Mouse (Mus musculus): ENCODE measurements around the gene Rasl11b. TPM values are rescaled to one million over a fixed set of nuclear protein-coding genes. Genes with fewer than 3 reads are reported as not detected.

Gene Rasl11b
- polyA plus RNA-seq, 1 experiment from 2014 or later, result 96.5 TPM

DNA sequence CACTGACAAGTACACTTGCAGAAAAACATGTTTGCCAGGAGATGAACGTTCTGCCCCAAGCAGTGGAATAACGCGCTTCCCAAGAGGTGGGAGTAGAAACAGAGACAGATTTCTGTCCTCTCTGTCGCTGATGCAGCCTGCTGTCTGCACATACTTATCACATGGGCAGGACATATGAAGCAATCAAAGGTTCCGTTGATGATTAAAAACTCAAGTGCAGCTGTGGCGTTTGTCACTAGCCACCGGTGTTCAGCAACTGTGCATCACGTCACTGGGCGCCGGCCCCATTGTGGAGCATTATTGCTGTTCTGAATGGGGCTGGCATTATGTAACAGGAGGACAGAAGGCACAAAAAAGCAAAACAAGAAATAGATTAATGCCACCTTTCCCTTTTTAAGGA lies 12.0 kb upstream of the Rasl11b start:
- no peak overlapping the region for H3K4me2 ChIP-seq (ENCODE audit: low read length)
- no peaks in the 10 kb centered on the region for H3K9me3 ChIP-seq (replicated peaks; ENCODE audit: low read length)
- H3K27ac ChIP-seq, result no peak overlapping the region
- 63% methylated on average over 10 of the region's 10 CpGs for WGBS
- H3K27me3 ChIP-seq (ENCODE audit: insufficient read depth, low read length), result no peaks in the 10 kb centered on the region
- H3K9ac ChIP-seq (ENCODE audit: low read depth, low read length), result no peak overlapping the region
- no peak overlapping the region for H3K4me3 ChIP-seq (replicated peaks; ENCODE audit: low read depth, low read length)
- ATAC-seq (replicated peaks; ENCODE audit: low FRiP score, low read depth) (no peak), DNase-seq (ENCODE audit: low spot score) (no peak)
- no peaks in the 10 kb centered on the region for H3K4me1 ChIP-seq (replicated peaks; ENCODE audit: insufficient read depth, low read length)
- no peaks in the 10 kb centered on the region for H3K36me3 ChIP-seq (ENCODE audit: insufficient read depth, low read length)
- TF ChIP-seq CTCF (IDR thresholded peaks at IDR 0.05; ENCODE audit: low read depth), result no peak

DNA sequence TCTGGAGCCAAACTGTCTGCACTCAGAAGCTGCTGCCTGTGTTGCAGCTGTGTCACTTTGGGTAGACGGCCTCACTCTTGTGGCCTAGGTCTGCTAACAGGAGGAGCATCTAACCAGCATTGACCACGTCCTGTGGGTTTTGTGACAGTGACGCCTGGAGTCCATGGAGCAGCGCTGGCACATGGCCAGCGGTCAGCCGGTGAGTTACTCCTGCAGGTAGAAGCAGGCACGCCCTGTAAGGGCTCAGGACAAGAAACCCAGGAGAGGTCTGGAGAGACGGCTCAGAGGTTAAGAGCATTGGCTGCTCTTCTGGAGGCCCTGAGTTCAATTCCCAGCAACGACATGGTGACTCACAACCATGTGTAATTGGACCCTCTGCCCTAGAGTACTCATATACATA lies 10.5 kb upstream of the Rasl11b start:
- H3K9ac ChIP-seq (ENCODE audit: low read depth, low read length), result no peak overlapping the region
- H3K27me3 ChIP-seq (ENCODE audit: insufficient read depth, low read length), result no peaks in the 10 kb centered on the region
- H3K4me2 ChIP-seq (ENCODE audit: low read length), result no peak overlapping the region
- H3K36me3 ChIP-seq (ENCODE audit: insufficient read depth, low read length), result no peaks in the 10 kb centered on the region
- ATAC-seq (replicated peaks; ENCODE audit: low FRiP score, low read depth), result no peak
- H3K4me3 ChIP-seq (replicated peaks; ENCODE audit: low read depth, low read length), result no peak overlapping the region
- H3K9me3 ChIP-seq (replicated peaks; ENCODE audit: low read length), result no peaks in the 10 kb centered on the region
- TF ChIP-seq CTCF (IDR thresholded peaks at IDR 0.05; ENCODE audit: low read depth), result no peak
- DNase-seq (ENCODE audit: low spot score), result no peak
- no peaks in the 10 kb centered on the region for H3K4me1 ChIP-seq (replicated peaks; ENCODE audit: insufficient read depth, low read length)
- WGBS, result 58% methylated on average over 9 of the region's 9 CpGs
- no peak overlapping the region for H3K27ac ChIP-seq

DNA sequence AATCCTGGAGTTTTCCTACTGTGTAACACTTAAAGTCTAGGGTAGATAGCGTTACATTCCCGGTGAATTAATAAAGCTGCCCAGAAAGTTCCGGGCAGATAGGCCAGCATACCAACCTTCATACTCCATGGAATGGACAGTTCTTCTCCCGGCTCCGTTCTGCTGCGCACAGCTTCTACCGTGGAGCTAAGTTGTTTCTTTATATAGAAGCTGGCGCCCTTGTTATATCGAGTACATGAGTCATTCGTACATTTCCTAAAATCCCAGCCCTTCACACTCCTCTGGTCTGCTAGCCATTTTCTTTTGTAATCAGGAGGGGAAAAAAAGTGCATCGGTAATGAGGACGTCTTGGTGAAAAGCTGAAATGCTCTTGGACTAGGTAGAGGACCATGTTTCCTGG lies 7.0 kb upstream of the Rasl11b start:
- Histone ChIP-seq H3K9me3 (replicated peaks; ENCODE audit: low read length) (no peaks in the 10 kb centered on the region), H3K27ac (no peak overlapping the region), H3K9ac (ENCODE audit: low read depth, low read length) (no peak overlapping the region), H3K4me3 (replicated peaks; ENCODE audit: low read depth, low read length) (no peak overlapping the region), H3K4me1 (replicated peaks; ENCODE audit: insufficient read depth, low read length) (no peaks in the 10 kb centered on the region), H3K27me3 (ENCODE audit: insufficient read depth, low read length) (no peaks in the 10 kb centered on the region), H3K4me2 (ENCODE audit: low read length) (no peak overlapping the region), H3K36me3 (ENCODE audit: insufficient read depth, low read length) (no peaks in the 10 kb centered on the region)
- DNase-seq (ENCODE audit: low spot score), result no peak
- whole genome bisulfite sequencing, result 87% methylated on average over 12 of the region's 12 CpGs
- ATAC-seq (replicated peaks; ENCODE audit: low FRiP score, low read depth), result no peak
- TF ChIP-seq CTCF (IDR thresholded peaks at IDR 0.05; ENCODE audit: low read depth), result no peak

DNA sequence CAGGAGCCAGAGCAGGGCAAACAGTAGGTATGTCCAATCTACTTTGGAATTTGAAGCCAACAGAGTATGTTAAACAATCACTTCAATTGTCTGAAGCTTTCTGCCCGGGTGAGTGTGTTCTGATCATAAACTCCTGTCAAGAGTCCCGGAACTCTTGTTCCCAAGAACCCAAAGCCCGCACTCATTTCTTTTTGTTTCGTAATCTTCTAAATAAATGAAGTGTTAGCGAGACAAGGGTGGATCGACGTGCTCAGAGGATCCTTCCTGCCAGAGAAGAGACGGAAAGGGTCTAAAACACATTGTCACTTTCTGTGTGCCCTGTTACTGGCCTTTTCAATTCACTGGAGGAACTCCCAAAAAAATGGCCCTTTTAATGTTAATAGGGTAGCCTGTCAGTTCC lies 6.2 kb upstream of the Rasl11b start:
- peaks cover 3% of the 10 kb centered on the region; the same call in 1 of the 2 replicates for H3K4me1 ChIP-seq (replicated peaks; ENCODE audit: insufficient read depth, low read length)
- ATAC-seq (replicated peaks; ENCODE audit: low FRiP score, low read depth) (no peak), DNase-seq (ENCODE audit: low spot score) (no peak)
- 84% methylated on average over 8 of the region's 8 CpGs for WGBS
- no peaks in the 10 kb centered on the region for H3K27me3 ChIP-seq (ENCODE audit: insufficient read depth, low read length)
- no peak overlapping the region for H3K27ac ChIP-seq
- no peaks in the 10 kb centered on the region for H3K9me3 ChIP-seq (replicated peaks; ENCODE audit: low read length)
- no peak overlapping the region for H3K4me3 ChIP-seq (replicated peaks; ENCODE audit: low read depth, low read length)
- no peak overlapping the region for H3K9ac ChIP-seq (ENCODE audit: low read depth, low read length)
- TF ChIP-seq CTCF (IDR thresholded peaks at IDR 0.05; ENCODE audit: low read depth), result no peak
- H3K36me3 ChIP-seq (ENCODE audit: insufficient read depth, low read length), result no peaks in the 10 kb centered on the region
- no peak overlapping the region for H3K4me2 ChIP-seq (ENCODE audit: low read length)

DNA sequence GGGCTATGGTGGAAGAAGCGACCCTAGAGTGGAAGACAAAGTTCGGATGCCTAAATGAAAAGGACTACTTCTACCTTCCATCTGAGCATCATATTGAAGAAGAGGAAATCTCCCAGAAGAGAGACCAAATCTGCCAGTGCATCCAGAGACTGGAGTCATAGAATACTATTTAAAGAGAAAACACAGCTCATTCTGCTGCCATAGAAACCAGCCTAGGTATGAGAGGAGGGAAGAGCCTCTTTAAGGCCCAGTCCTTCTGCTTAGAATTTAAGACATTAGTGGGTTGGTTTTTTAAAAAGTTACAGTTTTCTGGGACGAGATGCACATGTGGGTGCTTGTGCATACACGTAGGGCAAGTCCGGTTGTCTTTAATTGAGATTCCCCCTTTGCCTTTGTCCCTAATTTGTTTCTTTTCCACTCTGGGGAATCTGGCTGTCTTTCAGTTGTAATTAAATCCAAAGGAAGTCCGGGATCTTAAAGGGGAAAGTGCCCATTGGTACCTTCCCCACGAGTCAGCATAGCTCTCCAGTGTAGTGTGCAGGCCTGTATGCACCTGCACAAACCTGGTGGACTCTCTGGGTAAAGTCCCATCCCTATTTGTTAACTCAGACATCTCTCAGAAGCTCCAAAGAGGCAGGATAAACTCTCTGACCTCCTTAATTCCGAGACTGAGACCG lies 5.5 kb upstream of the Rasl11b start:
- Histone ChIP-seq H3K9me3 (replicated peaks; ENCODE audit: low read length) (no peaks in the 10 kb centered on the region), H3K9ac (ENCODE audit: low read depth, low read length) (no peak overlapping the region), H3K27me3 (ENCODE audit: insufficient read depth, low read length) (no peaks in the 10 kb centered on the region), H3K27ac (no peak overlapping the region), H3K4me2 (ENCODE audit: low read length) (no peak overlapping the region), H3K36me3 (ENCODE audit: insufficient read depth, low read length) (no peaks in the 10 kb centered on the region), H3K4me3 (replicated peaks; ENCODE audit: low read depth, low read length) (no peak overlapping the region), H3K4me1 (replicated peaks; ENCODE audit: insufficient read depth, low read length) (peaks cover 9% of the 10 kb centered on the region)
- DNase-seq (ENCODE audit: low spot score) (no peak), ATAC-seq (replicated peaks; ENCODE audit: low FRiP score, low read depth) (peak; percentile 80)
- WGBS, result 60% methylated on average over 9 of the region's 9 CpGs
- TF ChIP-seq CTCF (IDR thresholded peaks at IDR 0.05; ENCODE audit: low read depth), result no peak

DNA sequence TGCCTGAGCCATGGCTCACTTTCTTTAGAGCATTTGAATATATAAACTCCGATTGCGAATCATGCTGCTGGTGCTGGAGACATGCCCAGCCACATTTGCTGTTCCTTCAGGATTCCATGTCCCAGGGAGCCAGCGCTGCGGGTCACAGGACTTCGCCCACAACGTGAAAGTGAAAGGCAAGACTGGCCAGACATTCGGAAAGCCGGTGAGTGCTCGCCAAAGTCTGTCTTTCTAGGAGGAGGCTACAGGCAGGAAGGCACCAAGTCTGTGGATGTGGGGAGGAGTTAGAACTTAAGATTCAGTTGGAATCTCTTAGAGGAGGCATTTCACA lies 5.0 kb upstream of the Rasl11b start:
- Histone ChIP-seq H3K4me3 (replicated peaks; ENCODE audit: low read depth, low read length) (no peak overlapping the region), H3K4me1 (replicated peaks; ENCODE audit: insufficient read depth, low read length) (peaks cover 10% of the 10 kb centered on the region), H3K9me3 (replicated peaks; ENCODE audit: low read length) (no peaks in the 10 kb centered on the region), H3K27me3 (ENCODE audit: insufficient read depth, low read length) (no peaks in the 10 kb centered on the region), H3K27ac (no peak overlapping the region; the same call in 1 of the 2 replicates), H3K4me2 (ENCODE audit: low read length) (peak overlapping the region; percentile 4; the same call in 1 of the 2 replicates), H3K9ac (ENCODE audit: low read depth, low read length) (no peak overlapping the region), H3K36me3 (ENCODE audit: insufficient read depth, low read length) (no peaks in the 10 kb centered on the region)
- no peak for ATAC-seq (replicated peaks; ENCODE audit: low FRiP score, low read depth)
- no peak for DNase-seq (ENCODE audit: low spot score)
- WGBS, result 48% methylated on average over 9 of the region's 9 CpGs
- TF ChIP-seq CTCF (IDR thresholded peaks at IDR 0.05; ENCODE audit: low read depth), result no peak

DNA sequence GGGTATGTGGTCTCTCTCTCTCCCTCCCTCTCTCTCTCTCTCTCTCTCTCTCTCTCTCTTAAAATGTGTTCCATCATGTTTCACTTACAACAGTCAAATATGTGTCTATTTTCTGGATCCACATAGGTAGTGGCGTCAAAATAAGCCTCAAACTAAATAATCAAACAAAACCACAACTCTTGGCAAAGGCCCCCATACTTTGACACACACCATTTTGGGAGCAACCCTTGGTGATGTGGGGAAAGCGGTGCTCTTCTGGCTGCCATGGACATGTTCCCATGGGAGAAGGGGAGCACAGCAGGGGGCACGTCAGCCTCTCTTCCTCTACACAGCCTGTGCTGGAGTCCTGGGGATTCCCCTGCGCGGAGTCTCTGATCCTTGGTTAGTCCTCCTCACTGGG lies 4.2 kb upstream of the Rasl11b start:
- ATAC-seq (replicated peaks; ENCODE audit: low FRiP score, low read depth), result no peak
- no peak for TF ChIP-seq CTCF (IDR thresholded peaks at IDR 0.05; ENCODE audit: low read depth)
- 71% methylated on average over 5 of the region's 5 CpGs for WGBS

More for the DNA sequence above, 4.2 kb upstream of the Rasl11b start:
- Histone ChIP-seq H3K36me3 (ENCODE audit: insufficient read depth, low read length) (no peaks in the 10 kb centered on the region), H3K27me3 (ENCODE audit: insufficient read depth, low read length) (no peaks in the 10 kb centered on the region), H3K9ac (ENCODE audit: low read depth, low read length) (no peak overlapping the region), H3K4me3 (replicated peaks; ENCODE audit: low read depth, low read length) (no peak overlapping the region), H3K9me3 (replicated peaks; ENCODE audit: low read length) (no peaks in the 10 kb centered on the region), H3K27ac (no peak overlapping the region), H3K4me2 (ENCODE audit: low read length) (no peak overlapping the region), H3K4me1 (replicated peaks; ENCODE audit: insufficient read depth, low read length) (peaks cover 10% of the 10 kb centered on the region)
- DNase-seq (ENCODE audit: low spot score), result no peak
